Mouse (Mus musculus): ENCODE data around the gene Cers6. TPM values are rescaled to one million over a fixed set of nuclear protein-coding genes. Genes with fewer than 3 reads are reported as not detected.

Cers6 gene
- total RNA-seq, 2 experiments from 2014 or later, result 14.6 to 17.4 TPM

DNA sequence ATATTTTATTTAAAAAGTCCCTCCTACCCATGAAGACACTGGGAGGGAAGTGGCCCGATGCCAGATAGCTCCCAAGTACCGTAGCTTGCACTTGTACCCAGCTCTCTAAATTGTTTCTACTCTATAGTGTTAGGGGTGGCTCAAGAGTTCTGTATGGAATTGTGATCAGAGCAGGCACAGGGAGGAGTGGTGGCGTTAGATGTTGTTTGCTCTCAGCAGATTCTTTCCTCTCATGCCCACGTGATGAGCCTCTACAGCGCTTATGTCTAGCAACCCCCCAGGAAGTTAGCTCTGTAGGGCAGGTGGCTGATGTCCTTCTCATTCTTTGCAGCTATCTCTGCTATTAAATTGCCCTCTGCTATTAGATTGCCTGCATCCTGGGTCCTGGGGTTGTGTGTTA is 98.8 kb downstream of the Cers6 start:
- DNase-seq (ENCODE audit: low spot score in 2 of 2), result no peak

DNA sequence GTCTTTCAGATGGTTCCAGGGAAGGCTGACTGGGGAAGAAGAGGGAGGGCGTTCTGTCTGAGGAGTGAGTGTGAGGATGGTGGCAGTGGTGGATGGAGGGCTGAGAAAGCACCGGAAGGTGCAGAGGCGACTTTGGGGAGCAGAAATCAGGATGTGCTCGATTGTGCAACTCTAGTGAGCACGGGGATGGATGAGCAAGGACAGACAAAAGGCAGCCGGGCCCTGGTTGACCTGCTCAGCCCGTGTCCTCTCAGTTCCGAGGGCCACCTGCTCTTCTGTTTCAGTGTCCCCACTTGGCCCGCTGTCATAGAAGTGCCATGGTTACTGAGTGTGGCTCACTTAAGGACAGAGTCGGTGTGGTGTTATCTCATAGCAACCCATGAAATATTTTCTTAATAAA is 99.4 kb downstream of the Cers6 start:
- DNase-seq (ENCODE audit: low spot score in 2 of 2), result no peak

DNA sequence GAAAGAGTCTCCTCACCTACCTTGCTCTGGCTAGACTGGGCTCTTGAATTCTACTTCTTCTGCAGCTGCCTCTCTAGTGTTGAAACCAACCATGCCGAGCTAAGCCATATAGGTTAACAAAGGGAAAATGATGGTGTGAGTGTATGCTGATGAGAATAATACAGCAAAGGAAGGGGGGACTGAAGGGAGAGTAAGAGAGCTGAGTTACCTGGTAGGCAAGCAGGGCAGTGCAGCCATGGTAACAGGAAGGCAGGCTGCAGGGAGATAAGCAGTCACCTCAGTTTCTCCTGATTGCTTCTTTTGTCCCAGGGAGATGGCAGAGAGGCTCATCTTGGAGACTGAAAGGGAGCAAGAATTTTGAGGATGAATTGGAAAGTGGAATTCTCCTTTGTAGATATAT is 105.1 kb downstream of the Cers6 start:
- no peak for DNase-seq (ENCODE audit: low spot score in 2 of 2)

DNA sequence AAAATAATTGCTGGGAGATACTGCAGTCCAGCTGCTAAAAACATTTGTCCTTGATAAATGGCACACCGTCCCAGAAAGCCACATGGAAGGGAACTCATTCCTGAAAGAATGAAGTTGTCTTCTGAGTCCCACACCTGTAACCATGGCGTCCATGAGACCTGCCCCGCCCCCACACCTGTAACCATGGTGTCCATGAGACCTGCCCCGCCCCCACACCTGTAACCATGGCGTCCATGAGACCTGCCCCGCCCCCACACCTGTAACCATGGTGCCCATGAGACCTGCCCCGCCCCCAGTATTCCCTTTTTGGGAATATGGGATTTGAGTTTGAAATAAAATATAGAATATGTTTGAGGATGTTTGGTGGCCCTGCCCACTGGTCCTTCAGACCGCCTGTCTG is 106.8 kb downstream of the Cers6 start:
- DNase-seq (ENCODE audit: low spot score in 2 of 2), result no peak

DNA sequence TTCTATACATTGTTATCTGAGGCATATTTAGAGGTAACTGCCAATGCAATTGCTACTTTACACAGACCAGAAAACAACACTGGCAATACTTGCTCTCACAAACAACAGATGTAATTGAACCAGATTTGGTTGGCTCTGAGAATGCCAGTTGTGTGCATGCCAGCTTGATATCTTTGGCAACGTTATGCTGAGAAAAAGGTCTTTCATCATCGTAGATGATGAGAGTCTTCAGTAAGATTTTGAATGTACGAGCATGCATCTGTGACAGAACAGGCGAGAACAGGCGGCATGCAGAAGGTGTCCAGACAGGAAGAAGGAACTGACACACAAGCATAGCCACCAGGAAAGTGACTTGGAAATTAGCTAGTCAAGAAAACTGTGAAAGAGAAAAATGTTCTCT is 110.6 kb downstream of the Cers6 start:
- DNase-seq (ENCODE audit: low spot score in 2 of 2), result no peak

DNA sequence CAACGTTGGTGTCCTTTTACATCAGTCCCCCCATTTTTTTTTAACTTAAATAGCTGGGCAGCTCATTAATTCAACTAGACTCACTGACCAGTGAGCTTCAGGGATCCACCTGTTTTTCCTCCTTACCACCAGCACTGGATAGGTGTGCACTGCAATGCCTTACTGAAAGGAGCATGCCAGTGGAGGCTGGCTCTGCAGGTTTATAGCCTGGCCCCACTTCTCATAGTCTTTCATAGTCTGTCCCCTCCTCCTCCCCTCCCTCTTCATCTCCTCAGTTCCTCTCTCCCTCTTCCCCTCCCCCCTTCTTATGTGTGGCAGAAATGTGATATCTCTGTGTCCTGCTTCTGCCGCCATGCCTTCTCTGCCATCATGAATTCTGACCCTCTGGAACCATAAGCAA is 112.5 kb downstream of the Cers6 start:
- no peak for DNase-seq (ENCODE audit: low spot score in 2 of 2)

DNA sequence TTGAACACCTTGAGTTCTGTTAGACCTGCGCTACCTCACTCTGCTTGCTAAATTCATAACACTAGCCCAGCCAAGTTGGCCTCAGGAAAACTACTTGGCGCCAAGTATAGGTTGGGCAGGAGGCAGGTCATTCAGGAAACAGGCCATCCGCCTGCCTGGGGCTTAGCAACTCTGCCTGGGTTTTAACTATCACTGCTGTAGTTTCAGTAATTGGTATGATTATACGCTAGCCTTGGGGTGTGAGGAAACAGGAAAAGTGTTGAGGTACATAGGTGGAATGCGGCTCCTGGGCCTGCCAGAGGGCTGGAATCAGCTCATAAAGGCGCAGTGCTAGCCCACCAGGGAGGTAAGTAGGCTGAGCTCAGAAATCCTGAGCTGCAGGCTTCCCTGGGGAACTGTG is 114.0 kb downstream of the Cers6 start:
- no peak for DNase-seq (ENCODE audit: low spot score in 2 of 2)

DNA sequence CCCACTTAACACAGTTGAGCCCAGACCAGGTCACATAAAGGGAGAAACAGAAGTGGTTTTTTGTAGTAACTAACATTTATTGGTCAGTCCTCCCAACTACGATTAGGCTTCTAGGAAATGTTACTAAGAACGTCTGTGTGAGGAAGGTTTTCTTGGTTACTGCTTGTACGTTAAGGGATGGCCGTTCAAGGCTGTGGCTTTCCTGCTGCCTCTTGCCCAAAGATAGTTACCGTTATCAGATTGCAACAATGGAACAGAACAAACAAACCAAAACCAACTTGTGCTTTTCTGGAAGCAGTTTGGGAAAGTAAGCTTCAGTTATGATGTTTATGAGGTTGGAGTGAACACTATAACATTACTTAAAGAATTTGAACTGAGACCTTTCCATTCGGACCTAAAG is 114.5 kb downstream of the Cers6 start:
- DNase-seq (ENCODE audit: low spot score in 2 of 2), result no peak

DNA sequence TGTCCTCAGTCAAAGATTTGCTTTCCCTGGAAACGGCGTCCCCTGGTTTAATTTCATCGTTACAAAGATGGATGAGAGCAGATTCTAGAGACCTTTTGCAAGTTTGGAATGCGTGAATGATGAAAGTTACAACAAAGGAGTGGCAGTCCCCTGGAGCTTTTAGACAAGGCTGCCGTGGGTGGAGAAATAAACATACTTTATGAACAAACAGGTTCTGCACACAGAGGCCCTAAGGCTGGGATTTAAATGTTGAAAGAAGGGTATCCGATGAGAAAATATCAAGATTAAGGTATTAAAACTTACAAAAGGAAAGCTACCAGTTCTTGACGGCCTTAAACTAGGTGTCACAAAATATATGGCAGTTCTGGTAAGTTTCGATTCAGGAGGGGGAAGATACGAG is 117.0 kb downstream of the Cers6 start:
- DNase-seq (ENCODE audit: low spot score in 2 of 2), result no peak

DNA sequence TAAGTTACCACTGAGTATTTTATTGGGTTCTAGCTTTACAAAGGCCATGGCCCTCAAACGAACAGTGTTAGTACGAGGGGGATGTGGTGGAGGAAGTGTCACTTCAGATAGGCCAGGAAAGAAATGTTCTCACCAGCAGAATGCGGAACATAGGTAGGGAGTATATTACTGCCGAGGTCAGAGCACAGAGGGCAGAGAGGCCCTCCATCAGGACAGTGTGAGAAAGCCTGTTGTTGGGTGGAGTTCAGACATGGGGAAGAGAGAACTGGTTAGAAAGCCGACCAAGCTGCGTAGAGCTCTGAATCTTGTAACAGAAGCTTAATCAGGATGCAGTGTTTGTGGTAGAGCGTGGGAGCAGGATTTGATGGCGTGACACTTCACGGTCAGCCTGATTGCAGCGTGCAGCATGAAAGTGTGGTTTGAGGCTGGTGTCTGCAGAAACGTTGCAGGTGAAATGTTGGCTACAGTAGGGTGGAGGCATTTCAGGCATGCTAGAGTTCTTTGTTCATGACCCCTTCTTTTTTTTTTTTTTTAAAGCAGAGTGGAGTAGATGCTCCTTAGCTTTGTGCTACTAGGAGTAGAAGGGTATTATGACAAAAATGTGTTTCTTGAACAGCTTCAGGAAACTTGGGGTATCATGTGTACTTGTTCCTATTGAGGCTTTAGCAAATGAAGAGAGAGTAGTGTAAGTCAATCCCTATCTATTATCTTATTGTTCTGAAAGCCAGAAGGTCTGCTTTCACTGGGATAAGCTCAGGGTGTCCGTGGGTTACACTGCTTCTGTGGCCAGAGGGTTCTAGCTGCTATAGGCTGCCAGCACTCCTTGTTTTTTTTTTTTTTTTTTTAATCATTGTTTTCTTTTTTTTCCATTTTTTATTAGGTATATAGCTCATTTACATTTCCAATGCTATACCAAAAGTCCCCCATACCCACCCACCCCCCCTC is 117.7 kb downstream of the Cers6 start:
- no peak for DNase-seq (ENCODE audit: low spot score in 2 of 2)

DNA sequence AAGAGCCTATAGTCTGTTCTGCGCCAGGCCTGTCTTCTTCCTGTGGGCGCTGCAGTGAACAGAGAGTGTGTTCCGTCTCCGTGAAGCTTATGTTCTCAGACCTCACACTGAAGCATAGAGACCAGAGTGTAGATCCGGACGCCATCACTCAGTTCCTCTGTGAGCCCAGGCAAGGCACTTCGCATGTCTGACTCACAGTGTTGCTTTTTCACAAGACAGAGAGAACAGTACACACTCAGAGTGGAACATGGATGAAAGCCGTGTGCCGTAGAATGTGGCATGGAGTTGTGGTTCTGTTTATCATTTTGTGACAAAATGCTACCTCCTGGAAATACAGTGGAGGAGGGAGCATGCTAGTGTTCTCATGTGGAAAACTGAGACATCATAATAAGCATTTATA is 120.1 kb downstream of the Cers6 start:
- no peak for DNase-seq (ENCODE audit: low spot score in 2 of 2)

DNA sequence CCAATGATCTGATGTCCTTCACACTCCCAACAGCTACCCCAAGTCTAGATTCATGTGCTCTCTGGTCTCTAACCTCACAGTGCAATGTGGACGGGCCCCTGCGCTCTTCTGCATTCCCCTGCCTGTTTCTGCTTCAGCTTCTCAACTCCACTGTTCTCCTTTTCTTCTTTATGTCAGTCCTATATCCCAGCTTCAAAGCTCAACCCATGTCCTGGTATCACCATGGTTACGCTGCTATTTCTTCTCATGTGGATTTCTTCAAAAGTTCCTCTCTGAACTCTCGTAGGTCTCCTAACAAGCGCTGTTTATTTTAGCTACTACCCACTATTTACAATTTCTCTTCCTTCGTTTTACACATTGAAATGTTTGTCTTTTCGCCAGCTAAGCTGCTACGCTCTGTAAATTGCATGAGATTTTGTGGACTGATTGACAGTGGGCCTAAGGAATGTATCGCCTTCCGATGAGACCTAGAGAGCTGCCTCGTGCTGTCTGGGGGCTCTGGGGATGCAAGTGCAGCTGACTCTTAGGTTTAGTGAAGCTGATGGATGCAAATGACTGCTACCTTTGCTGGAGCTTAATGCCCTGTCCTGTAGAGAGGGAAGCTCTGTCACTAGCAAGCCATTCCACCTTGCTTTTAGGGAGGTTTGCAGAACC is 120.6 kb downstream of the Cers6 start:
- no peak for DNase-seq (ENCODE audit: low spot score in 2 of 2)

DNA sequence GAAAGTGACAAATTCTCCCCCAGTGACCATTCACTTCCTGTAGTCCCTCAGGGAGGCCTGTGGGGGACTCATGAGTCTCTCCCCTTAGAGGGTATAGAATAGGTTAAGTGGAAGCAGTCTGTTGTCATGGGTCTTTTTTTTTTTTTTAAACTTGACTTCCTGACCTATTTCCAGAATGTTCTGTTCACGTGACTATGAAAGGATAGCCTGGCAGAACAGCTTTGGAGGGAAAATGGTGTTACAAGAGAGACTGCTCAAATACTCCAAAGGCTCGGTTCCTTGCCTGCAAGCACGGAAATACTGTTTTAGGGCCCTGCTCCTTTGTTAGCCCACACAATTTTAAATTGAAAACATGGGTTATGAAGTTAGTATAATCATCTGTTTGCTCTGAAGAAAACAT is 121.7 kb downstream of the Cers6 start:
- no peak for DNase-seq (ENCODE audit: low spot score in 2 of 2)

DNA sequence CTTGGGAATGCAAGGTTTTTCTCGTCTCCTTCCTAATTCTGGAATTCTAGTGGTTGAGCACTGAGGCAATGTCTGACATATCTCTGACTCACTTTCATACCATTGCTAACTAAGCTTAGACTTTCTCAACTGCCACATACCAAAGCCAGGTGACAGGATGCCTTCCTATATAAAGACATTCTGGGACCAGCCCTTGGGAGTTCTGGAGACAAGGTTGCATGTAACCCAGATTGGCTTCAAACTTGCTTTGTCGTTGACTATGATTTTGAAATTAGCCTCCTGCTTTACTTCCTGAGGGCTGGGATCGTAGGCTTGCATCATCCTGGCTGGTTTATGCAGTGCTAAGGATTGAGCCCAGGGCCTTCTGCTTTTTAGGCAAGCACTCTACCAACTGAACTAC is 122.2 kb downstream of the Cers6 start:
- DNase-seq (ENCODE audit: low spot score in 2 of 2), result no peak

DNA sequence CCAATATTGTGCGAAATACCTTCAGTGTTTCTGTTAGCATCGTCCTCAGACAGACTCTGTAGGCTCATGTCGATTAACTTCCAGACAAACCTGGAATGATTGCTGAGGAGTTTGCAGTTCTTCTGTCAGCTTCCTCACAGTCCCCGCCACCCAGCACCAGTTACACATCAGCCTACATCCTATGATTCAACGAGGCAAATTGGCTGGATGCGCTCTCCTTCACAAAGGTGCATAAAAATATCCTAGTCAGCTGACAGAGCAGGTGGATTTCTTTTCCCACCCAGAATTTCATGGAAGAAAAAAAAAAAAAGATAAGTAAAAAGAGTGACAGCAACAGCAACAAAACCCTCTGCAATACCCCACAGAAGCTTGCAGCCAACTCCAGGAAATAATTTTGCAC is 127.9 kb downstream of the Cers6 start:
- no peak for DNase-seq (ENCODE audit: low spot score in 2 of 2)

DNA sequence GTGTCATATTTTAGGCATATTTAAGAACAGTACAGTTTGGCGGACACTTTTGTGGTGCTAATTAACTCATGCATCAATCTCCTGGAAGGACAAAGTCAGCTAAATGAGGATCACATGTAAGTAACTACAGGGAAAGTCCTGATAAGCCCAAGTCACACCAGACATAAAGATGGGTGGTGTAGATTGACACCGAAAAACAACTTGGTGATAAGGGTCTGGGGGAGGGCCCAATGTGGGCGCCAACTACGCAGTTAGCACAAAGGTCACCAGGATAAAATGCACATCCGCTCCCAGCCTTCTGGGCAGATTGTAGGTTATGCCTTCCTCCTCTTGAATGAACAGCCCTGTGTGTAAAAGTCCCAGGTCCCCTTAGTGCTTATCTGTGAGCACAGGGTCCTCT is 131.4 kb downstream of the Cers6 start:
- no peak for DNase-seq (ENCODE audit: low spot score in 2 of 2)

DNA sequence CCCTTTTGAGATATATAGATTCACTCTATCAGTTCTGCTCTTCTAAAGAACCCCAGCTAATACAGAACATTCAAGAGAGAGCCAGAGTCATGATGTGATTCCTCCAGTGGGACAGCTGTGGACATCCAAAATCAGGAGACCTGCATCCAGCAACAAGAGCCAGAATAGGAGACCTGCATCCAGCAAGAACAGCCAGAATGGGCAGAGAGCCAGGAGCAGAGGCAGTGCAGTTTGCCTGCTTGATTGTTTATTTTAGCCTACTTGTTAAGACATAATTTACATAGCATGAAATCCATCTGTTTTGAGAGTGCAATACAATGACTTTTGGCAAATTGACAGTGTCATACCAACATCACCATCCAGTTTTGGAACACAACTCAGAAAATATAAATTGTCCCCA is 133.2 kb downstream of the Cers6 start:
- DNase-seq (ENCODE audit: low spot score in 2 of 2), result no peak

DNA sequence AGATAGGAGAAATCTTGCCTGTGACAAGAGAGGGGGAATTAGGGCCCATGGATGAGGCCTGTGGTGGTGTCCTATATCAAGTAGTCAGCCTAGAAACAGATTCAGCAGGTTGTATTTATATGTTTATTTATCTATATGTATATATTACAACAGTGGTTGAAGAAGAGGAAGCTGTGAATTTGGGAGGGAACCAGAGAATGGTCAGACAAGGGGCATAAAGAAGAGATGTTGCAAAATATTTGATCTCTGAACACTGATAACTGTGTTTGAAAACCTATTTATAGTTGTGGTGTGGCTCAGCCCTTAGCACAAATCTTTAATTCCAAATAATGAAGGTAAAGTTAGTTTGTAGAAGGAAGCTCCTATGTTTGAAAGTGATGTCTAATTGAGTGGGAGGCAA is 134.5 kb downstream of the Cers6 start:
- DNase-seq (ENCODE audit: low spot score in 2 of 2), result no peak

DNA sequence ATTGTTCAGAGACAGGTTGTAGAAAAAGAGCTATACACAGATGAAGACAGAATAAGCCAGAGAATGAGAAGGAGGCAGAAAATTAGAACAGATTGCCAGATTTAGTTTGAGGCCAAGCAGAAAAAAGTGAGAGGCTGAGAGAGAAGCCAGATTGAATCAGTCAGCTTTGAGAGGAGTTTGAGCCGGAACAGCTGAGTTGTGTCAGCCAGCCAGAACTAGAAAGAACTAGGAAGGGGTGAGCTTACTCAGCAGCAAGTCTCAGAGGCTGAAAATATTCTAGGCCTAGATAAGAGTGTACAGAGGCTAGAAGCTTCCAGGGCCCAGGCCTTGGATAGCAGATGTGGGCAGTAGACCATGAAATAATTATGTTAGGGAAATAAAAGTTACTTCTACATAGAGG is 135.0 kb downstream of the Cers6 start:
- DNase-seq (ENCODE audit: low spot score in 2 of 2), result no peak

DNA sequence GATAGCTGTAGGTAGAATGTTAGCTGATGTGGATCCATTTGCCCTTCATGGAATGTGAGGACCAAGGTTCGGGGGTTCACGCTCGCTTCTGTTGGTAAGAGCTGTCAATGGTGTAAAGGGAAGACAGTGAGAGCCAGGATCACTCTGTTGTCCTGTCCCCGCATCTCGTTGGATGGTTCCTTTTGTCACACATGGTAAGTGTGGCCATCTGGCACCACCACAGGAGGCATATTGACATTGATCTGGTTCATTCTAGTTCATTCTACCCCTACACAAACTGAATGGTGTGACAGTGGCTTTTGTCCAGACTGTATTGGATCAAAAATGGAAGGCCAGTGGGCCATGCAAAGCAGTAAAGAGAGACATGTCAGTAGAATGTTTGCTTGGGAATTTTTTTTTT is 142.8 kb downstream of the Cers6 start:
- DNase-seq (ENCODE audit: low spot score in 2 of 2), result no peak

DNA sequence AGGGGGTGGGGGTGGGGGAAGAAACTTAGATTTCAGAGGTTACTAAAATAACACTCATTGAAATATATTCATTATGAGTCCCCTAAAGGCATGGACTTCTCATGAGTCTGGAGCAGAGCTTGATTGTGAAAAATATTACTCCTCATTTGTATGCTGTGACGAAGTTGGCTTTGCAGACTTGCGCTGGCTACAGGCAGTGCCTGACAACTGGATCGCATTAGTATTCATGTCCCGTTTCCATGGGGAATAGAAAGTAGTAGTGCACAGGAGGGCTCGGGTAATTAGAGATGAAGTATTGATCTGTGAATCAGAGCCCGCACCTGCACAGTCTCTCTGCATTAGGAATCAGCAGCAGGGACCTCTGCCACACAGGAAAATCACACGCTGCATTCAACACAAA is 150.2 kb downstream of the Cers6 start:
- DNase-seq (ENCODE audit: low spot score in 2 of 2), result no peak

DNA sequence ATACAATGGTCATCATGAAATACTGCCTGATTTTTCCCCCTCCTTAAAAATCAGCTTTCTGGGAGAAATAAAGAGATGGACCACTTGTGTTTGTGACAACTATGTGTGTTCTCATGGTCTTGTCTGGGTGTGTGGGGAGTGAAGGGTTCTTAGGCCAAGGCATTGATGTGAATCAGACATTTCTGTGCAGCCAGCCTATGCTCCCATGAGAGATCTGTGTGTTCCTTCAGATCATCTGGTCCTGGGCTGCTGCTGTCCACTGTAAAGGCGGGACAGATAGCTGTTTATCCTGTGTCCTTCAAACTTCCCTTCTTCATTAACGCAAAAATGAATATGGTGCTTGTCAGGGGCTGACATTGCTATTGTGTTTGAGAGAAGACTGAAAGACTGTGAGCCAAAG is 150.6 kb downstream of the Cers6 start:
- no peak for DNase-seq (ENCODE audit: low spot score in 2 of 2)

DNA sequence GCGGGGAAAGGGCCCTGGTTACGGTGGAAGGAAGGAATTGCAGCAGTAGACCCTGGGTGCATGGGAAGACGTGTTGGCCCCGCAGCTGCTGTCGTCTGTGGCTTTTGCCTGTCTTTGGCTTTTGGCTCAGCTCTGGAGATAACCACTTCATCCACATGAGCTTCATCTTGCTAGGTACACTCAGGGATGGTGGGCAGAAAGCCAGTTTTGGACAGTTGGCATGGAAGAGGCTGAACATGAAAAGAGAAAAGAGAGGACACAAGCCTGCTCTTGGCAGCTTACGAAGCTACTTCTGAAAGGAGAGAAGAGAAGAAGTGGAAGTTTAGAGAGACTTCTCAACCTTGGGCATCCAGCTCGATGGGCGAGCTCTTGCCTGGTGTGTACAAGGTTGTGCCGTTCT is 153.0 kb downstream of the Cers6 start:
- no peak for DNase-seq (ENCODE audit: low spot score in 2 of 2)

Data from adrenal gland, postnatal 4 days (tissue).